Mouse (Mus musculus): ENCODE data around the gene Zfp668. TPM values are rescaled to one million over a fixed set of nuclear protein-coding genes. Genes with fewer than 3 reads are reported as not detected.

Zfp668 gene
- total RNA-seq, 2 experiments from 2014 or later, result 23.3 to 24.1 TPM

GRCm38 (mm10) chr7:127888821-127889220 lies 12.2 kb upstream of the Zfp668 start:
- no peak overlapping the region for H3K4me3 ChIP-seq
- no peak for DNase-seq (ENCODE audit: extremely low spot score in 1 of 2, low spot score in 2 of 2)
- no peak overlapping the region for H3K27ac ChIP-seq
- intact Hi-C loops (cut with DNase I), result no loop called here
- no peak for TF ChIP-seq CTCF (IDR thresholded peaks at IDR 0.05)

- no peak for DNase-seq (ENCODE audit: extremely low spot score in 1 of 2, low spot score in 2 of 2)
- TF ChIP-seq CTCF (IDR thresholded peaks at IDR 0.05), result no peak
- intact Hi-C loops (cut with DNase I), result no loop called here
- Histone ChIP-seq H3K27ac (no peak overlapping the region), H3K4me3 (no peak overlapping the region)
These were observed 11.2 kb upstream of the Zfp668 start for GRCm38 (mm10) chr7:127887781-127888180.

GRCm38 (mm10) chr7:127887191-127887590 lies 10.6 kb upstream of the Zfp668 start:
- DNase-seq (ENCODE audit: extremely low spot score in 1 of 2, low spot score in 2 of 2), result no peak
- intact Hi-C loops (cut with DNase I), result no loop called here
- Histone ChIP-seq H3K27ac (no peak overlapping the region), H3K4me3 (no peak overlapping the region)
- no peak for TF ChIP-seq CTCF (IDR thresholded peaks at IDR 0.05)

- intact Hi-C loops (cut with DNase I), result no loop called here
- no peak overlapping the region for H3K27ac ChIP-seq
- DNase-seq (ENCODE audit: extremely low spot score in 1 of 2, low spot score in 2 of 2), result no peak
- no peak for TF ChIP-seq CTCF (IDR thresholded peaks at IDR 0.05)
- H3K4me3 ChIP-seq, result no peak overlapping the region
These were observed 9.9 kb upstream of the Zfp668 start for GRCm38 (mm10) chr7:127886551-127886950.

- peak in 1 of 2 experiments; percentile 36 for DNase-seq (ENCODE audit: extremely low spot score in 1 of 2, low spot score in 2 of 2)
- H3K27ac ChIP-seq, result no peak overlapping the region
- no peak overlapping the region for H3K4me3 ChIP-seq
- TF ChIP-seq CTCF (IDR thresholded peaks at IDR 0.05), result no peak
- intact Hi-C loops (cut with DNase I), result no loop called here
These were observed 9.3 kb upstream of the Zfp668 start for GRCm38 (mm10) chr7:127885951-127886350.

GRCm38 (mm10) chr7:127880431-127880830 lies 3.8 kb upstream of the Zfp668 start:
- H3K4me3 ChIP-seq, result no peak overlapping the region
- H3K27ac ChIP-seq, result no peak overlapping the region
- TF ChIP-seq CTCF (IDR thresholded peaks at IDR 0.05), result no peak
- DNase-seq (ENCODE audit: extremely low spot score in 1 of 2, low spot score in 2 of 2), result no peak
- intact Hi-C loops (cut with DNase I), result no loop called here

GRCm38 (mm10) chr7:127879301-127879700 lies 2.7 kb upstream of the Zfp668 start:
- TF ChIP-seq CTCF (IDR thresholded peaks at IDR 0.05), result no peak
- intact Hi-C loops (cut with DNase I), result loop anchor here (2.0 to 5.0 kb wide), 2 partner anchors 14 to 57 kb away; partner anchors contain the start of genes Stx1b and Stx4a
- Histone ChIP-seq H3K4me3 (no peak overlapping the region), H3K27ac (no peak overlapping the region)
- DNase-seq (ENCODE audit: extremely low spot score in 1 of 2, low spot score in 2 of 2), result no peak

- H3K27ac ChIP-seq, result peak within 1 kb of the TSS; percentile 99
- no peak for TF ChIP-seq CTCF (IDR thresholded peaks at IDR 0.05)
- peak; percentile 71 to 74 for DNase-seq (ENCODE audit: extremely low spot score in 1 of 2, low spot score in 2 of 2)
- H3K4me3 ChIP-seq, result peak within 1 kb of the TSS; percentile 68
- intact Hi-C loops (cut with DNase I), result loop anchor here (2.0 to 5.0 kb wide), 2 partner anchors 37 to 54 kb away; partner anchors contain the start of genes Kat8, Stx1b and Stx4a
These were observed 574 bp downstream of the Zfp668 start, which contains the start of gene Zfp646 for GRCm38 (mm10) chr7:127876041-127876466. Gene Zfp646 (plus strand): TSS chr7:127876221.

GRCm38 (mm10) chr7:127875627-127876001 lies 1.0 kb downstream of the Zfp668 start:
- DNase-seq (ENCODE audit: extremely low spot score in 1 of 2, low spot score in 2 of 2), result peak; percentile 93 to 94
- peak overlapping the region; percentile 99 for H3K27ac ChIP-seq
- H3K4me3 ChIP-seq, result peak overlapping the region; percentile 68
- no peak for TF ChIP-seq CTCF (IDR thresholded peaks at IDR 0.05)
- intact Hi-C loops (cut with DNase I), result loop anchor here (1.0 to 5.0 kb wide), 4 partner anchors 34 to 75 kb away; partner anchors contain the start of genes Hsd3b7, Kat8, Stx1b and Stx4a

- H3K4me3 ChIP-seq, result peak overlapping the region; percentile 68
- intact Hi-C loops (cut with DNase I), result loop anchor here (1.0 to 5.0 kb wide), 3 partner anchors 34 to 75 kb away; partner anchors contain the start of genes Hsd3b7, Stx1b and Stx4a
- H3K27ac ChIP-seq, result peak overlapping the region; percentile 99
- TF ChIP-seq CTCF (IDR thresholded peaks at IDR 0.05), result no peak
- DNase-seq (ENCODE audit: extremely low spot score in 1 of 2, low spot score in 2 of 2), result no peak
These were observed 1.6 kb downstream of the Zfp668 start for GRCm38 (mm10) chr7:127874812-127875626.

- no peak for DNase-seq (ENCODE audit: extremely low spot score in 1 of 2, low spot score in 2 of 2)
- TF ChIP-seq CTCF (IDR thresholded peaks at IDR 0.05), result peak; percentile 6
- Histone ChIP-seq H3K4me3 (no peak overlapping the region), H3K27ac (no peak overlapping the region)
- intact Hi-C loops (cut with DNase I), result no loop called here
These were observed 6.3 kb downstream of the Zfp668 start for GRCm38 (mm10) chr7:127870136-127870821.
